Mouse (Mus musculus) neural tube, embryonic 14.5 days (tissue): Measurements from ENCODE around the gene Cipc. TPM values are rescaled to one million over a fixed set of nuclear protein-coding genes. Genes with fewer than 3 reads are reported as not detected.

Experiments
- ATAC-seq: fragments of 200-750 bp; cut with Nextera tagmentation; 2 replicates; pipeline ENCODE4 v1.8.0; 2017; ENCODE audit warnings: low read depth, mild to moderate bottlenecking, moderate TSS enrichment, moderate library complexity
- H3K27ac ChIP-seq: fragments of 300-500 bp; sonication (generic); 2 replicates; pipeline ENCODE4 v1.5.1; 2014; ENCODE audit warnings: low read depth, mild to moderate bottlenecking, control low read depth, low read length, moderate library complexity, mixed read lengths
- H3K27me3 ChIP-seq: fragments of 300-500 bp; sonication (generic); 2 replicates; pipeline ENCODE4 v1.6.1; 2014; ENCODE audit warnings: low read length; ENCODE audit not compliant: control insufficient read depth, insufficient read depth
- H3K36me3 ChIP-seq: fragments of 300-500 bp; sonication (generic); 2 replicates; pipeline ENCODE4 v1.6.1; 2014; ENCODE audit warnings: low read length, mixed read lengths; ENCODE audit not compliant: control insufficient read depth, insufficient read depth
- H3K4me1 ChIP-seq: fragments of 300-500 bp; sonication (generic); 2 replicates; pipeline ENCODE4 v1.6.1; 2014; ENCODE audit warnings: low read length; ENCODE audit not compliant: control insufficient read depth, insufficient read depth
- H3K4me2 ChIP-seq: fragments of 300-500 bp; sonication (generic); 2 replicates; pipeline ENCODE4 v1.6.1; 2014; ENCODE audit warnings: mild to moderate bottlenecking, low read depth, low read length, control low read depth
- H3K4me3 ChIP-seq: fragments of 300-500 bp; sonication (generic); 2 replicates; pipeline ENCODE4 v1.5.1; 2014; ENCODE audit warnings: low read depth, low read length, control low read depth, mixed read lengths
- H3K9ac ChIP-seq: fragments of 300-500 bp; sonication (generic); replicated peaks from 2 replicates; pipeline ENCODE4 v1.6.1; 2014; ENCODE audit warnings: low read depth, mild to moderate bottlenecking, control low read depth, low read length, mixed read lengths
- H3K9me3 ChIP-seq: fragments of 300-500 bp; sonication (generic); 2 replicates; pipeline ENCODE4 v1.6.1; 2016; ENCODE audit warnings: low read length; ENCODE audit not compliant: control insufficient read depth
- WGBS: fragments of 180-500 bp; shearing (Covaris S2); extraction: QIAGEN DNeasy Blood & Tissue Kit; methylation state at CpG from one replicate; pipeline ENCODE4 v1.1.7; 2014; 5-methylcytosine and 5-hydroxymethylcytosine counted together
- polyA plus RNA-seq: library from polyadenylated mRNA; unstranded; fragments of >200 nt; fragmentation: Nextera tagmentation; extraction: Ambion mirVana; gene quantifications from 2 replicates; pipeline ENCODE4 v1.2.1, GENCODE M21; 2014

The Cipc gene
- polyA plus RNA-seq, 1 experiment from 2014 or later: 51.7 TPM

- H3K36me3 ChIP-seq: peaks cover 51% of the 10 kb centered on the region
- ATAC-seq: no peak
- 79% methylated on average over 11 of the region's 11 CpGs for WGBS
- no peaks in the 10 kb centered on the region for H3K27me3 ChIP-seq
- no peaks in the 10 kb centered on the region for H3K4me1 ChIP-seq
- H3K4me3 ChIP-seq: no peak overlapping the region
- no peak overlapping the region for H3K9ac ChIP-seq
- H3K9me3 ChIP-seq: no peaks in the 10 kb centered on the region
- H3K27ac ChIP-seq: no peak overlapping the region
- H3K4me2 ChIP-seq: no peak overlapping the region
These were observed 14.9 kb downstream of the Cipc start for GRCm38 (mm10) chr12:86961589-86962344.

GRCm38 (mm10) chr12:86964278-86965057 is 17.6 kb downstream of the Cipc start:
- Histone ChIP-seq H3K36me3 (peaks cover 43% of the 10 kb centered on the region), H3K9me3 (no peaks in the 10 kb centered on the region), H3K4me1 (no peaks in the 10 kb centered on the region), H3K4me2 (no peak overlapping the region), H3K9ac (no peak overlapping the region), H3K4me3 (no peak overlapping the region), H3K27ac (no peak overlapping the region), H3K27me3 (no peaks in the 10 kb centered on the region)
- ATAC-seq: no peak
- 92% methylated on average over 16 of the region's 16 CpGs for WGBS

- no peak overlapping the region for H3K9ac ChIP-seq
- no peaks in the 10 kb centered on the region for H3K27me3 ChIP-seq
- no peaks in the 10 kb centered on the region for H3K4me1 ChIP-seq
- H3K36me3 ChIP-seq: peaks cover 38% of the 10 kb centered on the region
- WGBS: 86% methylated on average over 4 of the region's 4 CpGs
- no peak overlapping the region for H3K27ac ChIP-seq
- no peaks in the 10 kb centered on the region for H3K9me3 ChIP-seq
- no peak for ATAC-seq
- H3K4me2 ChIP-seq: no peak overlapping the region
- H3K4me3 ChIP-seq: no peak overlapping the region
These were observed 18.5 kb downstream of the Cipc start for GRCm38 (mm10) chr12:86965237-86965799.

- WGBS: 75% methylated on average over 13 of the region's 13 CpGs
- Histone ChIP-seq H3K4me1 (peaks cover 8% of the 10 kb centered on the region), H3K36me3 (peaks cover 7% of the 10 kb centered on the region; the same call in 1 of the 2 replicates), H3K4me2 (no peak overlapping the region), H3K9ac (no peak overlapping the region), H3K27ac (no peak overlapping the region), H3K9me3 (no peaks in the 10 kb centered on the region), H3K4me3 (no peak overlapping the region), H3K27me3 (no peaks in the 10 kb centered on the region)
- ATAC-seq: no peak
These were observed 21.8 kb downstream of the Cipc start for GRCm38 (mm10) chr12:86968468-86969219.

GRCm38 (mm10) chr12:86969220-86969601 is 22.4 kb downstream of the Cipc start:
- Histone ChIP-seq H3K4me3 (no peak overlapping the region), H3K9me3 (no peaks in the 10 kb centered on the region), H3K9ac (no peak overlapping the region), H3K4me1 (peaks cover 12% of the 10 kb centered on the region), H3K4me2 (no peak overlapping the region), H3K27ac (no peak overlapping the region), H3K27me3 (no peaks in the 10 kb centered on the region), H3K36me3 (peaks cover 7% of the 10 kb centered on the region; the same call in 1 of the 2 replicates)
- ATAC-seq: no peak
- 54% methylated on average over 3 of the region's 3 CpGs for WGBS

- WGBS: 95% methylated on average over 7 of the region's 7 CpGs
- H3K4me1 ChIP-seq: peaks cover 24% of the 10 kb centered on the region
- no peak overlapping the region for H3K27ac ChIP-seq
- no peak overlapping the region for H3K9ac ChIP-seq
- no peak overlapping the region for H3K4me2 ChIP-seq
- no peaks in the 10 kb centered on the region for H3K9me3 ChIP-seq
- ATAC-seq: no peak
- H3K4me3 ChIP-seq: no peak overlapping the region
- no peaks in the 10 kb centered on the region for H3K36me3 ChIP-seq
- no peaks in the 10 kb centered on the region for H3K27me3 ChIP-seq
These were observed 24.2 kb downstream of the Cipc start for GRCm38 (mm10) chr12:86971089-86971488.

- Histone ChIP-seq H3K9me3 (no peaks in the 10 kb centered on the region), H3K27me3 (no peaks in the 10 kb centered on the region), H3K27ac (0 out of 2 replicates have a peak overlapping the region, but pooled peaks have one; percentile 30), H3K4me3 (no peak overlapping the region), H3K4me2 (no peak overlapping the region), H3K9ac (no peak overlapping the region), H3K4me1 (peaks cover 32% of the 10 kb centered on the region), H3K36me3 (no peaks in the 10 kb centered on the region)
- peak; percentile 16; the same call in 1 of the 2 replicates for ATAC-seq
- WGBS: 24% methylated on average over 7 of the region's 7 CpGs
These were observed 26.4 kb downstream of the Cipc start for GRCm38 (mm10) chr12:86973216-86973615.

GRCm38 (mm10) chr12:86973706-86974105 is 26.9 kb downstream of the Cipc start:
- H3K4me1 ChIP-seq: peaks cover 32% of the 10 kb centered on the region

More at GRCm38 (mm10) chr12:86973706-86974105, 26.9 kb downstream of the Cipc start:
- ATAC-seq: no peak
- Histone ChIP-seq H3K4me3 (no peak overlapping the region), H3K9me3 (no peaks in the 10 kb centered on the region), H3K4me2 (no peak overlapping the region; the same call in 1 of the 2 replicates), H3K27me3 (no peaks in the 10 kb centered on the region; the same call in 1 of the 2 replicates), H3K27ac (no peak overlapping the region; the same call in 1 of the 2 replicates), H3K9ac (no peak overlapping the region), H3K36me3 (no peaks in the 10 kb centered on the region)
- WGBS: 46% methylated on average over 8 of the region's 8 CpGs
